Mouse (Mus musculus) hindbrain, embryonic 16.5 days (tissue): ENCODE results near the gene Tmem50a. TPM values are rescaled to one million over a fixed set of nuclear protein-coding genes. Genes with fewer than 3 reads are reported as not detected.

ENCODE experiments used
- ATAC-seq: fragments of 200-750 bp; cut with Nextera tagmentation; 2 replicates; pipeline ENCODE4 v1.8.0; 2017; ENCODE audit warnings: moderate TSS enrichment, moderate library complexity
- H3K27ac ChIP-seq: fragments of 300-500 bp; sonication (generic); 2 replicates; pipeline ENCODE4 v1.5.1; 2014; ENCODE audit warnings: low read depth, mild to moderate bottlenecking, control low read depth, low read length, moderate library complexity
- H3K27me3 ChIP-seq: fragments of 300-500 bp; sonication (generic); replicated peaks from 2 replicates; pipeline ENCODE4 v1.6.1; 2014; ENCODE audit warnings: low read length; ENCODE audit not compliant: control insufficient read depth, insufficient read depth
- H3K36me3 ChIP-seq: fragments of 300-500 bp; sonication (generic); 2 replicates; pipeline ENCODE4 v1.6.1; 2014; ENCODE audit warnings: mild to moderate bottlenecking, low read length, moderate library complexity, mixed read lengths; ENCODE audit not compliant: control insufficient read depth, insufficient read depth
- H3K4me1 ChIP-seq: fragments of 300-500 bp; sonication (generic); 2 replicates; pipeline ENCODE4 v1.6.1; 2014; ENCODE audit warnings: low read depth, low read length; ENCODE audit not compliant: control insufficient read depth, insufficient read depth
- H3K4me2 ChIP-seq: fragments of 300-500 bp; sonication (generic); 2 replicates; pipeline ENCODE4 v1.6.1; 2014; ENCODE audit warnings: mild to moderate bottlenecking, low read length, control low read depth, moderate library complexity
- H3K4me3 ChIP-seq: fragments of 300-500 bp; sonication (generic); 2 replicates; pipeline ENCODE4 v1.5.1; 2014; ENCODE audit warnings: mild to moderate bottlenecking, low read length, control low read depth, moderate library complexity
- H3K9ac ChIP-seq: fragments of 300-500 bp; sonication (generic); 2 replicates; pipeline ENCODE4 v1.6.1; 2014; ENCODE audit warnings: low read depth, mild to moderate bottlenecking, control low read depth, low read length, moderate library complexity
- H3K9me3 ChIP-seq: fragments of 300-500 bp; sonication (generic); 2 replicates; pipeline ENCODE4 v1.6.1; 2014; ENCODE audit warnings: mild to moderate bottlenecking, low read length, moderate library complexity; ENCODE audit not compliant: control insufficient read depth
- WGBS: fragments of 180-500 bp; shearing (Covaris S2); extraction: QIAGEN DNeasy Blood & Tissue Kit; methylation state at CpG from one replicate; pipeline ENCODE4 v1.1.7; 2014; 5-methylcytosine and 5-hydroxymethylcytosine counted together
- polyA plus RNA-seq: library from polyadenylated mRNA; unstranded; fragments of >200 nt; fragmentation: Nextera tagmentation; extraction: Ambion mirVana; gene quantifications from 2 replicates; pipeline ENCODE4 v1.2.1, GENCODE M21; 2015

Tmem50a gene
- polyA plus RNA-seq, 1 experiment from 2014 or later, result 227 TPM

- Histone ChIP-seq H3K27ac (no peak overlapping the region), H3K4me1 (no peaks in the 10 kb centered on the region), H3K4me3 (no peak overlapping the region), H3K27me3 (no peaks in the 10 kb centered on the region), H3K9me3 (no peaks in the 10 kb centered on the region), H3K9ac (no peak overlapping the region), H3K36me3 (no peaks in the 10 kb centered on the region), H3K4me2 (no peak overlapping the region)
- WGBS, result 84% methylated on average over 7 of the region's 7 CpGs
- ATAC-seq, result no peak
Measured at GRCm38 (mm10) chr4:134862996-134863395, 51.8 kb downstream of the Tmem50a start.

GRCm38 (mm10) chr4:134861884-134862283 is 52.9 kb downstream of the Tmem50a start:
- Histone ChIP-seq H3K4me2 (no peak overlapping the region), H3K27me3 (no peaks in the 10 kb centered on the region), H3K9me3 (no peaks in the 10 kb centered on the region), H3K36me3 (no peaks in the 10 kb centered on the region), H3K4me1 (no peaks in the 10 kb centered on the region), H3K27ac (no peak overlapping the region), H3K4me3 (no peak overlapping the region), H3K9ac (no peak overlapping the region)
- no peak for ATAC-seq
- WGBS, result 86% methylated on average over 6 of the region's 6 CpGs

- Histone ChIP-seq H3K4me3 (no peak overlapping the region), H3K9ac (no peak overlapping the region), H3K4me2 (no peak overlapping the region), H3K4me1 (no peaks in the 10 kb centered on the region; the same call in 1 of the 2 replicates), H3K9me3 (no peaks in the 10 kb centered on the region), H3K27me3 (no peaks in the 10 kb centered on the region), H3K36me3 (no peaks in the 10 kb centered on the region), H3K27ac (no peak overlapping the region)
- 88% methylated on average over 4 of the region's 4 CpGs for WGBS
- no peak for ATAC-seq
Measured at GRCm38 (mm10) chr4:134858494-134858893, 56.3 kb downstream of the Tmem50a start.

GRCm38 (mm10) chr4:134856501-134856900 is 58.3 kb downstream of the Tmem50a start:
- Histone ChIP-seq H3K4me3 (no peak overlapping the region), H3K9ac (no peak overlapping the region), H3K27ac (no peak overlapping the region), H3K4me1 (peaks cover 4% of the 10 kb centered on the region), H3K4me2 (no peak overlapping the region), H3K36me3 (no peaks in the 10 kb centered on the region), H3K27me3 (no peaks in the 10 kb centered on the region), H3K9me3 (no peaks in the 10 kb centered on the region)
- ATAC-seq, result no peak
- 33% methylated on average over 5 of the region's 5 CpGs for WGBS

GRCm38 (mm10) chr4:134856056-134856455 is 58.8 kb downstream of the Tmem50a start:
- Histone ChIP-seq H3K9ac (no peak overlapping the region), H3K4me1 (peaks cover 8% of the 10 kb centered on the region), H3K27me3 (no peaks in the 10 kb centered on the region), H3K36me3 (no peaks in the 10 kb centered on the region), H3K27ac (no peak overlapping the region), H3K9me3 (no peaks in the 10 kb centered on the region), H3K4me2 (no peak overlapping the region), H3K4me3 (no peak overlapping the region)
- ATAC-seq, result no peak
- WGBS, result 60% methylated on average over 5 of the region's 5 CpGs

- WGBS, result 53% methylated on average over 3 of the region's 3 CpGs
- Histone ChIP-seq H3K4me3 (no peak overlapping the region), H3K9ac (no peak overlapping the region), H3K9me3 (no peaks in the 10 kb centered on the region), H3K4me2 (no peak overlapping the region), H3K27me3 (no peaks in the 10 kb centered on the region), H3K36me3 (no peaks in the 10 kb centered on the region), H3K4me1 (peaks cover 15% of the 10 kb centered on the region), H3K27ac (no peak overlapping the region)
- ATAC-seq, result no peak
Measured at GRCm38 (mm10) chr4:134855371-134855770, 59.5 kb downstream of the Tmem50a start.

GRCm38 (mm10) chr4:134853637-134854485 is 61.0 kb downstream of the Tmem50a start:
- H3K4me2 ChIP-seq, result peak overlapping the region; percentile 72
- H3K36me3 ChIP-seq, result no peaks in the 10 kb centered on the region
- peak; percentile 94 for ATAC-seq
- H3K4me3 ChIP-seq, result peak overlapping the region; percentile 88
- WGBS, result 1% methylated on average over 82 of the region's 91 CpGs
- H3K9ac ChIP-seq, result peak overlapping the region; percentile 78
- H3K4me1 ChIP-seq, result peaks cover 20% of the 10 kb centered on the region
- no peaks in the 10 kb centered on the region for H3K9me3 ChIP-seq
- peak overlapping the region; percentile 97 for H3K27ac ChIP-seq
- no peaks in the 10 kb centered on the region for H3K27me3 ChIP-seq

- Histone ChIP-seq H3K27me3 (no peaks in the 10 kb centered on the region), H3K9me3 (no peaks in the 10 kb centered on the region), H3K36me3 (no peaks in the 10 kb centered on the region), H3K27ac (peak within 1 kb of the TSS; percentile 97), H3K4me1 (peaks cover 20% of the 10 kb centered on the region), H3K4me2 (peak within 1 kb of the TSS; percentile 72), H3K9ac (peak within 1 kb of the TSS; percentile 95), H3K4me3 (peak within 1 kb of the TSS; percentile 88)
- peak; percentile 97 for ATAC-seq
- WGBS, result 0% methylated on average over 38 of the region's 38 CpGs
Measured at GRCm38 (mm10) chr4:134853259-134853636, 61.6 kb downstream of the Tmem50a start, which contains the start of gene Maco1. Gene Maco1 (minus strand): TSS chr4:134853345.

GRCm38 (mm10) chr4:134852438-134853255 is 62.2 kb downstream of the Tmem50a start:
- H3K27ac ChIP-seq, result peak overlapping the region; percentile 94
- no peaks in the 10 kb centered on the region for H3K36me3 ChIP-seq
- peak overlapping the region; percentile 88 for H3K4me3 ChIP-seq
- WGBS, result under 1% methylated on average over 57 of the region's 106 CpGs
- H3K4me2 ChIP-seq, result peak overlapping the region; percentile 57
- peak; percentile 2; the same call in 1 of the 2 replicates for ATAC-seq
- peaks cover 20% of the 10 kb centered on the region for H3K4me1 ChIP-seq
- H3K27me3 ChIP-seq, result no peaks in the 10 kb centered on the region
- peak overlapping the region; percentile 95 for H3K9ac ChIP-seq
- no peaks in the 10 kb centered on the region for H3K9me3 ChIP-seq
